Mouse (Mus musculus) G1E (cell line): ENCODE measurements around the gene Zfp775. TPM values are rescaled to one million over a fixed set of nuclear protein-coding genes. Genes with fewer than 3 reads are reported as not detected.

ENCODE experiments used
- ATAC-seq: 2 replicates; pipeline ENCODE4 v1.8.0; 2016; ENCODE audit warnings: mild to moderate bottlenecking; ENCODE audit not compliant: insufficient number of reproducible peaks, poor library complexity, low FRiP score, severe bottlenecking; ENCODE audit errors: extremely low read depth
- DNase-seq: peaks from one replicate; pipeline ENCODE4 v3.0.0; 2012; ENCODE audit warnings: low spot score
- H3K27me3 ChIP-seq: 2 replicates; pipeline ENCODE4 v1.6.1; 2012; ENCODE audit warnings: mild to moderate bottlenecking, low read length, inconsistent platforms; ENCODE audit not compliant: insufficient read depth
- H3K36me3 ChIP-seq: replicated peaks from 2 replicates; pipeline ENCODE3; 2012; ENCODE audit warnings: mild to moderate bottlenecking, inconsistent platforms
- H3K4me1 ChIP-seq: 2 replicates; pipeline ENCODE4 v1.6.1; 2012; ENCODE audit warnings: low read depth, low read length, inconsistent platforms, mixed read lengths; ENCODE audit not compliant: insufficient read depth
- H3K4me3 ChIP-seq: 2 replicates; pipeline ENCODE4 v1.5.1; 2012; ENCODE audit warnings: low read depth, mild to moderate bottlenecking, inconsistent platforms, low read length, moderate library complexity, mixed read lengths
- H3K9me3 ChIP-seq: replicated peaks from 2 replicates; pipeline ENCODE4 v1.6.1; 2012; ENCODE audit warnings: inconsistent platforms
- CTCF ChIP-seq: IDR thresholded peaks from 2 replicates; pipeline ENCODE4 v1.5.1; 2012; ENCODE audit warnings: low read depth, low read length, inconsistent platforms, mixed read lengths
- GATA1 ChIP-seq: IDR thresholded peaks from 2 replicates; pipeline ENCODE4 v1.6.1; 2012; ENCODE audit warnings: borderline replicate concordance, low read length, inconsistent platforms, mixed read lengths
- GATA2 ChIP-seq: IDR thresholded peaks from 2 replicates; pipeline ENCODE4 v1.6.1; 2012; ENCODE audit warnings: low read depth, low read length, inconsistent platforms, borderline replicate concordance
- POLR2AphosphoS5 ChIP-seq: IDR thresholded peaks from 2 replicates; pipeline ENCODE4 v1.6.1; 2012; ENCODE audit warnings: low read depth, low read length, inconsistent platforms; ENCODE audit not compliant: insufficient replicate concordance
- TAL1 ChIP-seq: conservative IDR thresholded peaks from 2 replicates; pipeline ENCODE4 v1.6.1; 2012; ENCODE audit warnings: low read depth, low read length, inconsistent platforms, mixed read lengths
- polyA plus RNA-seq: library from polyadenylated mRNA; stranded (reverse); fragments of >175 nt; gene quantifications from 2 replicates; pipeline ENCODE4 v1.2.3, GENCODE M21; 2012
- total RNA-seq, 2 experiments: library from RNA; stranded (forward) in 1 of 2; stranded (reverse) in 1 of 2; fragments of 200-1000 nt in 1 of 2; fragments of >200 nt in 1 of 2; fragmentation: Nextera tagmentation in 1 of 2; gene quantifications; 2 replicates each; pipeline ENCODE4 v1.2.3; 2014 to 2017

Gene Zfp775
- total and polyA plus RNA-seq, 3 experiments = 0.11 TPM; not detected in 2

DNA sequence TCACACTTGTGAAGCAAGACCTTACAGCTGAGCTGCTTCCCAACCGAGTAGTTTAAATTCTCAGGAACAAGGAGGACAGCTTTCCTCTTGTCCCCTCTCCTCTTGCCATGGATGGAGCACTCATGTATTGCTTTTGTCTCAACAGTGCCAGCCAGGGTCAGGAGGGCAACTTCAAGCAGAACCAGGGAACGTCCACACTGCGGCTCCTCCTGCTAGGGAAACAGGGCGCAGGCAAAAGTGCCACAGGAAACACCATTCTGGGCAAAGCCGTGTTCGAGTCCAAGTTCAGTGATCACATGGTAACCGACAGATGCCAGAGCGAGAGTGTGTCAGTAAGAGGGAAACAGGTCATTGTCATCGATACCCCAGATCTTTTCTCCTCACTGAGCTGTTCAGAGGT is 48.2 kb downstream of the Zfp775 start:
- H3K4me3 ChIP-seq = no peak overlapping the region
- ATAC-seq = no peak
- no peaks in the 10 kb centered on the region for H3K4me1 ChIP-seq
- no peaks in the 10 kb centered on the region for H3K36me3 ChIP-seq
- H3K9me3 ChIP-seq = no peaks in the 10 kb centered on the region
- TF ChIP-seq CTCF (no peak), TAL1 (no peak), POLR2AphosphoS5 (no peak), GATA1 (no peak), GATA2 (no peak)
- DNase-seq = no peak
- peaks cover 7% of the 10 kb centered on the region for H3K27me3 ChIP-seq

DNA sequence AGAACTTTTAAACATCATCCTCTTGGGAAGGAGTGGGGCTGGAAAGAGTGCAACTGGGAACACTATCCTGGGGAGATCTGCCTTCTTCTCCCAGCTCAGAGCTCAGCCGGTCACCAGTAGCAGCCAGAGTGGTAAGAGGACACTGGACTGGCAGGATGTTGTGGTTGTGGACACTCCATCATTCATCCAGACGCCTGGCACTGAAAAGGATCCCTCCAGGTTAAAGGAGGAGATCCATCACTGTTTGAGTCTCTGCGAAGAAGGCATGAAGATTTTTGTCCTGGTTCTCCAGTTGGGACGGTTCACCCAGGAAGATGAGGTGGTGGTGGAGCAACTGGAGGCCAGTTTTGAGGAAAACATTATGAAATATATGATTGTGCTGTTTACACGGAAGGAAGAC is 56.9 kb downstream of the Zfp775 start:
- no peak overlapping the region for H3K4me3 ChIP-seq
- H3K4me1 ChIP-seq = no peaks in the 10 kb centered on the region
- H3K27me3 ChIP-seq = peaks cover 9% of the 10 kb centered on the region
- no peak for ATAC-seq
- TF ChIP-seq GATA2 = no peak
- no peak for TF ChIP-seq GATA1
- no peak for TF ChIP-seq CTCF
- TF ChIP-seq TAL1 = no peak
- no peak for TF ChIP-seq POLR2AphosphoS5
- DNase-seq = no peak
- no peaks in the 10 kb centered on the region for H3K9me3 ChIP-seq
- no peaks in the 10 kb centered on the region for H3K36me3 ChIP-seq

- H3K4me3 ChIP-seq = no peak overlapping the region
- ATAC-seq (no peak), DNase-seq (no peak)
- no peaks in the 10 kb centered on the region for H3K9me3 ChIP-seq
- H3K27me3 ChIP-seq = peaks cover 16% of the 10 kb centered on the region
- no peaks in the 10 kb centered on the region for H3K36me3 ChIP-seq
- TF ChIP-seq TAL1 (no peak), GATA2 (no peak), CTCF (no peak), GATA1 (no peak), POLR2AphosphoS5 (no peak)
- H3K4me1 ChIP-seq = no peaks in the 10 kb centered on the region
Measured at GRCm38 (mm10) chr6:48664750-48665149, 62.9 kb downstream of the Zfp775 start.

DNA sequence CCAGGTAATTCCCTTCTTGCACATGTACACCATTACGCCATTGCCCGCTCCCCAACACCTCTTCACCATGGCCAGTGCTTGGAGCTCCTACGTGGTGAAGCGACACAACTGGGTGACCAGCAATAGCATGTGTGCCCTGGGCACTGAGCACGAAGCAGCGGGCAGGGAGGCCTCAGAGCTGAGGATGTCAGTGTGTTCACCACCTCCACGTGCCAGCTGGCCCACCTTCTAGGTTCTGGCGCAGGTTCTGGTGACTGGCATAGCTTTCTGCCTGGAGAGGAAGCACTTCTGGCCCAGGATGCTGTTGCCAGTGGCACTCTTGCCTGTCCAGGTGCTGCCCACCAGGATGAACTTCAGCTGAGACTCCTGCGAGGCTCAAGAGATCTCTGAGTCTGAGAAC is 63.6 kb downstream of the Zfp775 start:
- H3K4me3 ChIP-seq = no peak overlapping the region
- TF ChIP-seq GATA2 (no peak), POLR2AphosphoS5 (no peak), GATA1 (no peak), CTCF (no peak), TAL1 (no peak)
- H3K36me3 ChIP-seq = no peaks in the 10 kb centered on the region
- no peaks in the 10 kb centered on the region for H3K9me3 ChIP-seq
- no peaks in the 10 kb centered on the region for H3K4me1 ChIP-seq
- ATAC-seq = no peak
- peaks cover 16% of the 10 kb centered on the region for H3K27me3 ChIP-seq
- no peak for DNase-seq

- no peak for DNase-seq
- Histone ChIP-seq H3K4me1 (no peaks in the 10 kb centered on the region), H3K9me3 (no peaks in the 10 kb centered on the region), H3K36me3 (no peaks in the 10 kb centered on the region), H3K4me3 (no peak overlapping the region), H3K27me3 (peaks cover 16% of the 10 kb centered on the region)
- no peak for TF ChIP-seq GATA1
- no peak for TF ChIP-seq CTCF
- no peak for TF ChIP-seq TAL1
- TF ChIP-seq POLR2AphosphoS5 = no peak
- no peak for TF ChIP-seq GATA2
- no peak for ATAC-seq
Measured at GRCm38 (mm10) chr6:48666159-48666586, 64.3 kb downstream of the Zfp775 start.

DNA sequence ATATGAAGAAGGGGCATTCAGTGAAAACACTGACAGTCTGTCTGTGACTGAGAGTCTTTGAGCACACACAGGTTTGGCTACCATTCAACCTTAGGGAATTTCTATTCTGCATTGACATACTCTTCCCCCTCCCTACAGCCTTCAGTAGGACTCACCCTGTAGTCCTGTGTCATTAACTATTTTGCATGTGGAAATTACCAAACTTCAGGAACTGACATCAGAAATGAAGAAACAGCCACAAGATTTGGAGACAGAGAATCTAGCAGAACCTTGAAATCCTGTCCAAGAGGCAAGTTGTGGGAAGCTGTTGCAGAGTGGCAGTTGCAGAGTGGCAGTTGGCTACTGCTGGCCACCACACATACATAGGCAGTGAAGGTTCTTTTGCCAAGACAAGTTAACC is 66.2 kb downstream of the Zfp775 start:
- Histone ChIP-seq H3K4me1 (no peaks in the 10 kb centered on the region), H3K9me3 (no peaks in the 10 kb centered on the region), H3K4me3 (no peak overlapping the region), H3K27me3 (peaks cover 16% of the 10 kb centered on the region), H3K36me3 (no peaks in the 10 kb centered on the region)
- ATAC-seq = no peak
- DNase-seq = no peak
- TF ChIP-seq POLR2AphosphoS5 (no peak), GATA2 (no peak), CTCF (no peak), GATA1 (no peak), TAL1 (no peak)
